Mouse (Mus musculus) NIH3T3 (cell line): Measurements from ENCODE around the gene Klc4.

Experiments
- DNase-seq: peaks from one replicate; pipeline ENCODE4 v3.0.0-alpha.2; 2012; ENCODE audit warnings: low read depth

Klc4 gene

GRCm38 (mm10) chr17:46651755-46652547 lies 6.1 kb upstream of the Klc4 start:
- DNase-seq: no peak

DNA sequence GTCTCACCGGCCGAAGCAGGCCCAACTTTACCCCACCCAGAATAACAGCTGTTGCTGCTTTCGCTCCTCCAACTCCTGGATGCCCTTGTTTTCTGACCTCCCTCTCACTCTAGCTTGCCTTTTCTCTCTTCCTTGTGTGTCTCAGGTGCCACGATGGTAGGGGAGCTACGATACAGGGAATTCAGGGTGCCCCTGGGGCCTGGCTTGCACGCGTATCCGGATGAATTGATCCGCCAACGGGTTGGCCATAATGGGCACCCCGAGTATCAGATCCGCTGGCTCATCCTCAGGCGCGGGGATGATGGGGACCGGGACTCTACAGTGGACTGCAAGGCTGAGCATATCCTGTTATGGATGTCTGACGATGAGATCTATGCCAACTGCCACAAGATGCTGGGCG lies 5.5 kb upstream of the Klc4 start:
- no peak for DNase-seq

DNA sequence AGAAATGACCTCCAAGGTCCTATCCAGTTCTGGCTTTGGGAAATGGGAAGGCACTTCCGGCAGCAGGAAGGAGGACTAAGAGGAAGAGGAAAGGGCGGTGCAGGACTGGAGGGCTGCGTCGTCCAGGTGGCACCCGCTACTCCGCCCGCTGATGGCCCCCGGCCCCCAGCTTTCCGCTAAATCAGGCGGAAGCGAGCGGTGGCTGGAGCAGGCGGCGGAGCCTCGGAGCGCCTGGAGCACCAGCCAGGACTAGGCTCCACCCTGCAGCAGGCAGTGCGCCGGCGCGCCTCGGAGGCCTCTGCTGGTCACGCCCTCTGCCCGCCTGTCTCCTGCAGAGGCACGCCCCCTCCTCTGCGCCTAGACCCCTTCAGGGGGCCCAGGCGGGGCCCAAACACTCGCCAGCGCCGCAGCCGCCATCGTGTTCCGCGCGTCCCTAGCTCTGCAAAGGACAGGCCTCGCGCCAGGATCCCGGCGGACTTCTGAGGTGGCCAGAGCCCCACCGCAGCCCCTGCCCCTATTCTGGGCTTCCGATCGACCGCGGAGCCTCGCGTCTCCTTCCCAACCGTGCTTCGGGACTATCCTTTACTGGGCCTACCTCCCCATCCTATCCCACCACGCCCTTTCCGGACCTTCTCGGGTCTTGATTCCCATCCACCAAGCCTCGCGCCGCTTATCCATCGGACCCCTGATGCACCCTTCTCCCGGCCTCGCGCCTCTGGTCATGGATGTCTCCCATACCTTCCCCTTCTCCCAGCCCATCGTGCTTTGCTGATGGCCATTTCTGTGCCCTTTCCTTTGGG lies 4.6 kb upstream of the Klc4 start, which contains the start of gene Cul7:
Gene Cul7, plus strand, starts transcription at position 106 of the 800 bp plus-strand sequence.
- peak; percentile 95 for DNase-seq

DNA sequence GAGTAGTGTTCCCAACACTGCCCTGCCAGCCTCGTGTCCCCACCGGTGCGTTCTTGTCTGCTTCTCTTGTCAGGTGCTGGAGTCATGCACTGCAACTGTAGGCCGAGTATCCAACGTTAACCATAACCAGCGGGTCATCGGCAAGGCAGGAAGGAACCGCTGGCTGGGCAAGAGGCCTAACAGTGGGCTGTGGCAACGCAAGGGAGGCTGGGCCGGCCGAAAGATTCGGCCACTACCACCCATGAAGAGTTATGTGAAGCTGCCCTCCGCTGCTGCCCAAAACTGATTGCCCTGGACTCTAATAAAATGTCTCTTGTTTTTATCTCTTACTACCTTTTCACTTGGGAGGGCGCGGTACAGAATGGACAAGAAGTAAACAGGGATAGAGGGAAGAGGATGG lies 4.0 kb upstream of the Klc4 start:
- no peak for DNase-seq

- DNase-seq: no peak
Observed at GRCm38 (mm10) chr17:46648436-46648835, 2.6 kb upstream of the Klc4 start.

DNA sequence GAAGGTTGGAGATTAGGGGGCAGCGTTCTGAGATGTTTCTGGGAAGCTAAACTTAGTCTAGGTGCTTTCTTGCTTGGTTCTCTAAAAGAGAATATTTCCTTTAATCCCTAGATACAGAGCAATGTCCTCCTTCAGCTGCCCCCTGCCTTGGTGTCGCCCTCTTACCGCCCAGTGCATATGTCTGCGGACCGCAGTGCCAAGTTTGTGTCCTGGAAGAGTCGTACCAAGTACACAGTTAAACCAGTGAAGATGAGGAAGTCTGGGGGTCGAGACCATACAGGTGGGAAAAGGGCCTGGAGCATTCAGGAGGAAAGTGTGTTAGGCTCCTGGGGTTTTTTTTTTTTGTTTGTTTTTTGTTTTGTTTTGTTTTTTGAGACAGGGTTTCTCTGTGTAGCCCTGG lies 1.5 kb upstream of the Klc4 start:
- no peak for DNase-seq

- DNase-seq: no peak
Observed at GRCm38 (mm10) chr17:46646322-46646662, 470 bp upstream of the Klc4 start.

DNA sequence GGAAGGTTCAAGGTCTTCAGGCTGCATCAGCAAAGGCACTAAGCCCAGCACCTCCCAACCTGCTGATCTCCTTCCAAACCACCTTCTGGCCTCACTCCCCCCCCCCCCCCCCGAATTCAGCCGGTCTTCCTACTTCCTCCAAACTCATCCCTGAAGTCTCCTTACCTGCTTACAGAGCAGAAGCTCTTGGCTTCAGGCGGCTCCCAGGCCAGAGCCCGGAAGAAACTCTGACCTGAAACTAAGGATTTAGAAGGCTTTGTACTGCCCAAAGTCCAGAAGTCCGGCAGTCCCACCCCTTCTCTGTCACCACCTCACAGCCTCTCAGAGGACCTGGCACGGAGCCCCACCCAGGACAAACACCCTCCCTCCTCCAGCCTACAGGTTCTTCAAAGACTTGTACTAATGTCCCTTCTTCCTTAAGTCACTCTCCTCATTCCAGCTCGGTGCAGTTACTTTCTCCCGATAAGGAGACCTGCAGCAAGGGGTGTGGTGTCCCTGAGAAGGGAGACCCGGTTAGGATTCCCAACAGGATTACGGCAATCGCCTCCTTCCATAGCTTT lies 826 bp downstream of the Klc4 start:
- DNase-seq: peak; percentile 58

DNA sequence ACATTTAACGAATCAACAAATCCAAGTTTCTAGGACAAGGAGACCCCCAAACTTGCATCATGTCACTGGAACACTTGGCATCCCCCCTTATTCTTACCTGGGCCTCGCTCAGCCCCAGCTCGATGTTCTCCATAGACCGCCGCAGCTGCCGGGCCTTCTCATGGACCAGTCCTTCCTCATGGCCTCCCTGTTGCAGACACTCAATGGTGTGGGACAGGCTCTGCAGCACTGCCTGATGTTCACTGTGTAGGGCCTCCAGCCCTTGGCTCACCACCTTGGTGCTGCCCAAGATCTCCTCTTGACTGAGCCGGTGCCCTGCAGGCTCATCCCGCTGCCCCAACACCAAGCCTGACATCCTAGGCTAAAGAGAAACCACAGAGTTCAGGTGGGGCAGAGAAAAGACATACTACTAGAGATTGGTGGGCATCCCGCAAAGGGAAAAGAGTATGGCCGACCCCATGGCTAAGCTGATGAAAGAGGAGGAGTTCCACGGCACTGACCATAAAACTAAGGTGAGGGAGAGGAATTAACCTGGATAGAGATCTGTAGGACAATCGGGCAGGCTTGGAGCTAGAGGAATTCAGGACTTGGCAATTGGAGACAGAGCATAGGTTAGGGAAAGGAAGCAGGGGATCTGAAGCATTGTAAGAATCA lies 1.5 kb downstream of the Klc4 start:
- DNase-seq: no peak

GRCm38 (mm10) chr17:46642060-46642459 lies 3.8 kb downstream of the Klc4 start:
- DNase-seq: no peak

DNA sequence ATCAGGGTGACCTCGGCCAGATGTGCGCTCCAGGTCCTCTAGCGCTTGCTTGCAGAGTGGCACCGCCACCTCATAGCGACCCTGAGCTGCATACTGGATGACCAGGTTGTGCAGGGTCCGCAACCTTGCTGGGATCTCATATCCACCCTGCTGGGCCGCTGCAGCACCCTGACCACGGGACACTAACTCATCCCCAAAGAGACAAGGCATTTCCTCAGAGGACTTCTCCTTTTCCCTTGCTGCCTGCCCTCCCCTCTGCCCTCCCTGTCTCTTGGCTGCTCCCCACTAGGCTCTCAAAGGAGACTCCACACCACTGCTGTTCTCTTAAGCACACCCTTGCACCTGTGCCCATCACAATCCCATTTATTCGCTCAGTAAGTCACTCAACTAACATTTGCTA lies 5.9 kb downstream of the Klc4 start:
- no peak for DNase-seq

DNA sequence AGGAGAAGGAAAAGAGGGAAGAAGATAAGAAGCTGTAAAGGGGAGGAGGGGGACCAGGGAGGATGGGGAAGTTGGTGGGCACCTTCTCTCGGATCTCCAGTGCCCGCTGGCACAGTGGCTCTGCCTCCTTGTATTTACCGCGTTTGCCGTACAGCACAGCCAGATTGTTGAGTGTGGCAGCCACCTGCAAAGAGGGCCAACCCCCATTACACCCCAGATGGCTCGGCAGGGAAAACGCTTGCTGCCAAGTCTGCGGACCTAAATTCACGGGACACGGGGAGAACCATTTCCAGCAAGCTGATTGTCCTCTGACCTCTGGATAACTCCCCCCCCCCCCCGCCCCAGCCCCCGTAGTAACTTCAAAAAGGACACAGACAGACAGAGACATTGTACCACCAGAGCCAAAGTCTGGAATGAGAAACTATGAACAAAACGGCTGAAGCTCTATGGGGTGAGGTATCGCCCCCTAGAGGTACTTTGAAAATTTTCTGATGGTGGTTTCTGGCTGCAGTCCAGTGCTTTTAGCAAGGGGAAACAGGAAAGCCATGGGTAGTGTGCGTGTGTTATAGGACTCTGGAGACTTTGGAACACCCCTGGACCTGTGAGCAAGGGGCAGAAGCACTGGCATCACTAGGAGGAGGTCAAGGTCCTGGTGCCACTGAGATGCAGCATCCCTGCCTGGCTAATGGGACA lies 8.8 kb downstream of the Klc4 start:
- peak; percentile 93 for DNase-seq

GRCm38 (mm10) chr17:46629685-46630441 lies 16.0 kb downstream of the Klc4 start:
- DNase-seq: peak; percentile 74

DNA sequence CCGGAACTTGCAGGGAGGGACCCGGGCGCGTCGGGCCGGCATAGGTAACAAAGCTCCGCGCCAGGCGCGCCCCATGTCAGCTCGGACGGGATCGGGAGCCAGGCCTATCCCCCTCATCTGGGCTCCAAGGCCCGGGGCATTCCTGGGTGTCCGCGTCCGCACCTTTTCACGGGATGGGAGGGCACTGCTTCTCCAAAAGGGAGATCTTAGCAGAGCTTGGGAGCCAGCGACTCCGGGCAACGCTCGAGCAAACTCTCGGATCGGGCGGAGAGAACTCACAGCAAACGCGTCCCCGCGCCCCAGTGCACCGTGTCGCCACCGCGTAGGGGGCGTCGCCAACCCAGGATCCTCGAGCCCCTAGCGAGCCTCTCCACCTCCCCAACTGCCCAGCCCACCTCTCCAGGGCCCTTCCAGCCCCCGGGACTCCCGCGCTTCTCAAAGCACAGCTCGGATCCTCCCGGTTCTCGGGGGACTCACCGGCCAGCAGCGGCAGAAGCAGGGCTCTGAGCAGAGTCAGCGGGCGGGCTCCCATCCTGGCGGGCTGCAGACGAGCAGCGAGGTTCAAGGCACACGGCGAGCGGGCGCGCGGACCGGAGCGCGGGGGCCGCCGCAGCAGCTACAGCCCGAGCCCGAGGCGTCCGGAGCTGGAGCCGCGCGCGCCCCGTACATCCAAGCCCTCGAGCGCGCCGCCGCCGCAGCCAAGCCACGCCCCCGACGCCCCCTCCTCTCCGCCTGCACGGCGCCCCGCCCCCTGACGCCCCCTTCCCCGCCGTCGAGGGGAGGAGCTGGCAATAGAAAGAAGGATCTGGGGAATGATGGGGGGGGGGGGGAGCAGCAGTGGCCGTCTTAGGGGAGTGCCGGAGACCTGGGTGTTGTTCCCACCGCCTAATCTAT lies 16.8 kb downstream of the Klc4 start, which contains the start of gene Ptk7:
Gene Ptk7, minus strand, starts transcription at position 714 of the 894 bp plus-strand sequence.
- peak; percentile 85 for DNase-seq

DNA sequence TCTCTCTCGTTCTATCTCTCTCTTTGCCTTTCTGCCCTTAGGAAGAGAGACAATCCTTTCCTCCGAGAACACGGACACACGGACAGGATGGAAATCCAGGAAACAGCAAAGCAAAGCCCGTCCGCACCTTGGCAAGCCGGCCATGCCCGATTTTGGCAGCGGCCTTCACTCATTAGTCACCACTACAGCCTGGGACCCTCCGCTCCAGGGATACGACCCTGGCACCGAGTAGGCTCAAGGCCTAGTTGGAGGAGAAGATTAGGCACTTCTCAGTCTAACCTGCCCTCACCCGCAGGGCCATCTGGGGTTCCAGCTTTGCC lies 17.4 kb downstream of the Klc4 start:
- peak; percentile 58 for DNase-seq

GRCm38 (mm10) chr17:46627409-46627808 lies 18.4 kb downstream of the Klc4 start:
- DNase-seq: no peak

DNA sequence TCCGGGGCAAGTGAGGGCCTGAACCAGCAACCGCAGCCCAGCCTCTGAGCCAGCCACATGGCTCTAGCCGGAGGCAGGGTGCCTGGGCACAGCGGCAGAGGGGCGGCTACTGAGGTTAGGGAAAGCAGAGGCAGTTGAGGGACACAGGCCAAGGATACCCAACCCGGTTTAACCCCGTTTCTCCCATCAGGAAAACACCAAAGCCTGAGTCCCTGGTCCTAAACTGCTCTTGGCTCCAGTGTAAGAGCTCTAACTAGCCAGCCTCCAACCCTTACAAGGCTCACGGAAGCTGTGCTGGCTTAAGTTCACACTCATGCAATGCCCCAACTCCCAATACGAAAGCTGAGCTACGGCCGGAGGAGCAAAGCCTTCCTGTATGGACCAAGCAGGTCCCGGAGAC lies 21.2 kb downstream of the Klc4 start:
- no peak for DNase-seq

DNA sequence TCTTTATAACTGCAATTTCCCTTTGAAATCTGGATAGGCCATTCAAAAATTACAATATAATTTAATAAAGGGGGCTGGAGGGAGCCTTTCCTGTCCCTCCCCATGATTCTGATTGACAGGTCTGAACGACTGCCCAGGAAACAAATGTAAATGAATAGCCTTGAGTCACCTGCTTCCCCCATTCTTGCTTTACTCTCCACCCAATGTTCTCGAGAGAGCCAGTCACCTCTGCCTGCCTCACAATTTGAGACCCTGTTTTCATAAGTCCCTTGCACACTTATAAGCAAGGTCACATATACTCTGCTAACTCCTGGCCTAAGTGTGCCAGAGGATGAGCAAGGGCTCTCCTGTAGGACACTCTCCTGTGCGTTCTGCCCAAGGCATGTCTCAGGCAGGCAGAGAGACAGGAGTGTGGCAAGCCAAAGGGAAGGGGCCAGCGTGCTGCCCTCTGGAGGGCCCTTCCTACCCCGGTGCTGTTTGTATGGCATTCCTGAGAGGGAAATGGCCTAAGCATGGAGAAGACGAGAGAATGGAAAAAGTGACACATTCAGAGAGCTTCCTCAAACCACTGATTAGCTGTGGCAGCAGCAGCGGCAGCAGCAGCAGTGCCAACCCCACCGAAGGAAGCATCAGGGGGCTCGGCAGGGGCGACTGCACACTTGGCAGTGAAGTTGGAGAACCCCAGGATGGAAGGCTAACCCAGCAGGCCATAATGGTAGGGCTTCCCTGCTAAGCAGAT lies 21.8 kb downstream of the Klc4 start:
- peak; percentile 52 for DNase-seq

GRCm38 (mm10) chr17:46622269-46622668 lies 23.6 kb downstream of the Klc4 start:
- no peak for DNase-seq

DNA sequence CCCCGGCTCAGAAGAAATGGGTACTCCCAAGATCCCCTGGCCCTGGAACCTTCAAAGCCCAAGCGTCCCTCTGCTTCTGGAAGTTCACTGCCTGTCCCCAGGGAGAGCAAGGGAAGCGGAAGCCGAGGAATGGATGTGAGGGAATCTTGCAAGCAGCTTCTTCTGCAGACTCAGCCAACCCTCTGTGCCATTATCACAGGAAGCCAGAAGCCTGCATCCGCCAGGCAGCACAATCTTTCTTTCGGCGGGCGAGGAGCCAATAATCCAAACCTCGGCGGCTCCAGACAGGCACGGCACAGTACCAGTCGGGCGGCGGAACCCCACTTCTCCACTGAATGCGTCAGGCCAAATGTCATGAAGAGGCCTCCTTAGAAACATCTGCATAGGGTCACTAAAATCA lies 24.5 kb downstream of the Klc4 start:
- DNase-seq: no peak
